Mouse (Mus musculus) kidney, adult 2 months (tissue): ENCODE data around the gene Klk4. TPM values are rescaled to one million over a fixed set of nuclear protein-coding genes. Genes with fewer than 3 reads are reported as not detected.

ENCODE experiments used
- DNase-seq: peaks from one replicate; pipeline ENCODE4 v3.0.0; 2021
- H3K27ac ChIP-seq: fragments of 200-500 bp; 2 replicates; pipeline ENCODE4 v1.5.1; 2012; ENCODE audit warnings: low read depth, low read length, control low read depth, inconsistent platforms; ENCODE audit not compliant: insufficient read depth
- H3K27me3 ChIP-seq: fragments of 200-500 bp; replicated peaks from 2 replicates; pipeline ENCODE4 v1.6.1; 2012; ENCODE audit warnings: mild to moderate bottlenecking, moderate library complexity, low read length, inconsistent platforms; ENCODE audit not compliant: control insufficient read depth, insufficient read depth
- H3K36me3 ChIP-seq: fragments of 200-500 bp; 2 replicates; pipeline ENCODE4 v1.6.1; 2012; ENCODE audit warnings: mild to moderate bottlenecking, moderate library complexity, low read length, inconsistent platforms; ENCODE audit not compliant: control insufficient read depth, insufficient read depth
- H3K4me1 ChIP-seq: fragments of 200-500 bp; 2 replicates; pipeline ENCODE4 v1.6.1; 2011; ENCODE audit warnings: low read length; ENCODE audit not compliant: control insufficient read depth, insufficient read depth
- H3K4me3 ChIP-seq: fragments of 200-500 bp; 2 replicates; pipeline ENCODE4 v1.5.1; 2011; ENCODE audit warnings: mild to moderate bottlenecking, low read depth, low read length, control low read depth; ENCODE audit not compliant: insufficient read depth
- CTCF ChIP-seq: fragments of 200-500 bp; conservative IDR thresholded peaks from 2 replicates; pipeline ENCODE4 v1.5.1; 2011; ENCODE audit warnings: low read depth, mild to moderate bottlenecking, control low read depth, low read length, moderate library complexity, mixed read lengths; ENCODE audit not compliant: insufficient read depth, insufficient read length
- POLR2A ChIP-seq: fragments of 200-500 bp; IDR thresholded peaks from one replicate; pipeline ENCODE4 v1.6.1; 2011; ENCODE audit warnings: low read depth, low read length, control low read depth
- WGBS: fragments of 180-500 bp; shearing (Covaris S2); methylation state at CpG from one replicate; pipeline ENCODE4 v1.1.7; 2018; 5-methylcytosine and 5-hydroxymethylcytosine counted together
- polyA plus RNA-seq: library from polyadenylated mRNA; depleted of rRNA; stranded (reverse); fragments of >200 nt; gene quantifications from 2 replicates; pipeline ENCODE4 v1.2.3, GENCODE M21; 2012; rRNA removed

Gene Klk4
- polyA plus RNA-seq: not detected in 2 replicates

DNA sequence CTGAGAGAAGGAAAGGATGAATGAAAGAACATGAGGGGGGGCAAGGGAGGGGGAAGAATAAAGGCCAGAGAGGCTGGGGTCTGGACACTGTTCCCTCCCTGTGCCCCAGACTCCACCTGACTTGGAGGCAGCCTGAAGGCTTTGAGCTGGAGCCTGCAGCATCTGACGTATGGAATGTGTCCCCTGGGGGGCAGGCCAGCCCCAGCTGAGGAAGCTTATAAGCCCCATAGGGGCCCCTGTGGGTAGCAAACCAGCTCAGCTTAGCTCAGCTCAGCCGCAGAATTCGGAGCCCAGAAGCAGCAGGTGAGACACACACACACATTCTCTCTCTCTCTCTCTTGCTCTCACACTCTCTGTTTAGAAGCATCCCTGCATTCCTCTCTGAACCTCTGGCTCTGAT lies at the start of gene Klk4:
Gene Klk4 (plus strand): TSS at position 249 of the 400 bp plus-strand sequence.
- no peak for TF ChIP-seq POLR2A
- no peak for TF ChIP-seq CTCF
- Histone ChIP-seq H3K27ac (no peak within 1 kb of the TSS), H3K4me1 (no peaks in the 10 kb centered on the region), H3K36me3 (no peaks in the 10 kb centered on the region), H3K4me3 (no peak within 1 kb of the TSS), H3K27me3 (no peaks in the 10 kb centered on the region; the same call in 1 of the 2 replicates)
- WGBS: 24% methylated on average over 3 of the region's 3 CpGs
- DNase-seq: no peak

DNA sequence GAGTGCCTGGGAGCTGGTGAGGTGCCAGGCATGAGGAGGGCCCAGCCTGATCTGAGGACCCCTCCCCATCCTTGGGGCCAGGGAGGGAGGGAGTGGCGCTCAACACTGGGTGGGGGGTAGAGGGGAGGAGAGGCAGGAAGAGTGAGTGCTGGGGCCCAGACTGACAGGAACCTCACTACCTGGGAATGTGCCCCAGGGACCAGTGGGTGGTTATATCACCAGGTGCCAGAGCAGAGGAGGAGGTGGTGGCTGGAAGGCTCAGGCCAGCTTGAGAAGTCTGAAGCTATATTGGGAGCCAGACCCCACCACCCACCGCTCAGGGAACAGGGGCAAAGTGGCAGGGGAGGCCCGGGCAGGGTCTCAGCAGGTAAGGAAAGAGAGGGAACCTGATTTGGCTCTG lies 39.3 kb upstream of the Klk4 start, which contains the start of gene Klk5:
Gene Klk5 (plus strand): TSS at position 271 of the 400 bp plus-strand sequence.
- DNase-seq: no peak
- 55% methylated on average over 3 of the region's 3 CpGs for WGBS
- Histone ChIP-seq H3K4me3 (no peak within 1 kb of the TSS), H3K27ac (no peak within 1 kb of the TSS), H3K4me1 (no peaks in the 10 kb centered on the region), H3K27me3 (no peaks in the 10 kb centered on the region), H3K36me3 (no peaks in the 10 kb centered on the region)
- TF ChIP-seq CTCF (no peak), POLR2A (no peak)

DNA sequence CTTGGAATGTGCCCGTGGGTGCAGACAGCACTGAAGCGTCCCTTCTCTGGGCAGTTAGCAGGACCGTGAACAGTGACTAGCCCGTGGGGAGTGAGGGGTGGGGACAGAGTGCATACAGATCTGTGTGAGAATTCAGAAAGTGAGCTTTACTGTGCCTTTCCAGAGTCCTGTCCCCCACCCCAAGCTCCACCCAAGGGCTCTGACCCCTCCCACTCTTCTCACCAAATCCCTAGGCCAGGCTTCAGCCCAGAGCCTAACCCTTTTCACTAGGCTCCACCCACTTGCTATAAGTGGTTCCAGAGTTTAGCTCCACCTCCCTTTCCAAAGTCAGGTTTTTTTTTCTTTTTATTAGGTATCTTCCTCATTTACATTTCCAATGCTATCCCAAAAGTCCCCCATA lies 37.2 kb upstream of the Klk4 start:
- Histone ChIP-seq H3K27me3 (no peaks in the 10 kb centered on the region), H3K4me3 (no peak overlapping the region)
- no peak for TF ChIP-seq POLR2A

DNA sequence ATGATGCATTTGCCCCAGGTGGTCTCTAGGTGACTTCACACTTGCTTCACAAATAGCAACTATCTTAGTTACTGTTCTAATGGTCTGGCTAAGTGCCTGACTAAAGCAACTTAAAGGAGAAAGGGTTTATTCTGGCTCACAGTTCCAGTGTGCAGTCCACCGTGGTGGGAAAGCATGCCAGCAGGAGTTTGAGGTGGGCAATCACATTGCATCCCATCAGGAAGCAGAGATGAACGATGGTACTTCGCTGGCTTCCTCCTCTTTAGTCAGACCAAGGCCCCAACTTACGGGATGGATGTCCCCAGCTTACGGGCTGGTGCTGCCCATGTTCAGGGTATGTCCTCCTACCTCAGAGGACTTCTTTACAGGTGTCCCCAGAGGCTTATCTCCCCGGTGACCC lies 29.3 kb upstream of the Klk4 start:
- H3K27ac ChIP-seq: no peak overlapping the region
- H3K4me3 ChIP-seq: no peak overlapping the region
- WGBS: 89% methylated on average over 6 of the region's 6 CpGs
- no peaks in the 10 kb centered on the region for H3K4me1 ChIP-seq
- TF ChIP-seq CTCF (no peak), POLR2A (no peak)
- no peaks in the 10 kb centered on the region for H3K36me3 ChIP-seq
- H3K27me3 ChIP-seq: no peaks in the 10 kb centered on the region
- no peak for DNase-seq

More for the DNA sequence above, 37.2 kb upstream of the Klk4 start:
- no peak for DNase-seq
- 82% methylated on average over 4 of the region's 4 CpGs for WGBS
- Histone ChIP-seq H3K36me3 (no peaks in the 10 kb centered on the region), H3K27ac (no peak overlapping the region), H3K4me1 (no peaks in the 10 kb centered on the region)

DNA sequence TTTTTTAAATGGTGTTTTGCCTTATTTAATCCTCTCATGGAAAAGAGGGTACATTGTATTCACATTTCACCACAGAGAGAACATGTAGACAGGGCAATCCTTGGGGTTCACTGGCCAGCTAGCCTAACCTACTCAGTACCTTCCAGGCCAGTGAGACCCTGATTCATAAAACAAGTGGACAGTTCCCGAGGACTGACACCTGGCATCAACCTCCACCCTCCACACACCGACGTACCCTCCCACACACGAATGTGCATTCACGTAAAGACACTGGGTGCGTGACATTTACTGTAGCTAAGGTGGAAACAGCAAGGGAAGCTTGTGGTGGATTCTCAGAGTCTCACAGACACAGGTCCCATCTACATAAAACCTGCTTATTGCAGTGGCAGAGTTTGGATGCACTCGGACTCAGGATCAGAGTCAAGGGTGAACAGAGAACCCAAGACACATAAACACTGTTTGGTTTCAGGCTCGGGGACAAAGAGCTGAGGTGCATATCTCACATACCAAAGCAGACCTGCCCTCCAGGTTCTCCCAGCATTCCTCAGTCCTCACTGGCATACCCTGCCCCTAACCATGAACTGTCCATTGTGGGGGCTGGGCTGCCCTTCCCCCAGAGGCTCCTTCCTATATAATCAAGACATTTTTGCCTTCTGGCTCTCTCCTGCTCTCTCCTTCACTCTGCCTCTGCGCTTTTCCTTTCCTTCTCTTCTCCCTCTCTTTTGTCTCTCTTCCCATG lies 26.1 kb upstream of the Klk4 start:
- Histone ChIP-seq H3K27ac (no peak overlapping the region), H3K4me3 (no peak overlapping the region), H3K36me3 (no peaks in the 10 kb centered on the region), H3K27me3 (no peaks in the 10 kb centered on the region), H3K4me1 (no peaks in the 10 kb centered on the region)
- DNase-seq: no peak
- WGBS: 41% methylated on average over 9 of the region's 9 CpGs
- TF ChIP-seq POLR2A: no peak

DNA sequence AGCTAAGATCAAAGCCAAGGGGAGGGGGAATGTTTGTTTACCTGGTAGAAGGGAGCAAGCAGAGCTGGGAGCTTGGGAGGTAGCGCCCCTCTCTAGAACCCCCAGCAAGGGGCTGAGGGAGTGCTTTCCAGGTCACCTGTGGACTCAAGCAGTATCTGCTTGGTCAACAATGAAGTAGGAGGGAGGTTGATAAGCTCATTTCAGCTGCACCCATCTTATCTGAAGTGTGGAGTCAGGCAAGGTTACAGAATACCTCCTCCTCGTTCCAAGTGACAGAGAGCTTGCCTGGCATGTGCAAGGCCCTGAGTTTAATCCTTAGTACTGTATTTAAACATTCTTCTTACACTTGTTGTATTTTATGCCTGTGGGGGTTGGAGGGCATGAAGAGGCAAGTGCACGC lies 25.3 kb upstream of the Klk4 start:
- Histone ChIP-seq H3K27me3 (no peaks in the 10 kb centered on the region), H3K4me1 (no peaks in the 10 kb centered on the region), H3K4me3 (no peak overlapping the region), H3K27ac (no peak overlapping the region), H3K36me3 (no peaks in the 10 kb centered on the region)
- no peak for TF ChIP-seq POLR2A
- no peak for TF ChIP-seq CTCF
- 70% methylated on average over 3 of the region's 3 CpGs for WGBS
- no peak for DNase-seq

DNA sequence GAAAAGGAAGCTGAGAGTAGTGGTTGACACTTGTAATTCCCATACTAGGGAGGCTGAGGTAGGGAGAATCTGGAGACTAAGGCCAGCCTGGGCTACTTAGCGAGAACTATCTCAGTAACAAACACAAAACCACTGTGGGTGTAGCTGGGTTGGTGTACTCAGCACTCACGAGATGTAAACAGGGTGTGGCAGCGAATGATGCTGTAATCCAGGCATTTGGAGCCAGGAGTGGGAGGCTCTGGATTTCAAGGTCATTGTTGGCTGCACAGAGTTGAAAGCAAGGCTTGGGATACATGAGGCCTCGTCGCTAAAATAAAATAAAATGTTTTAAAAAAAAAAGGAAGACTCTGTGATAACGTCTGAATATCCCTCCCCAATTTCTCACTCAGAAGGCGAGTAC lies 24.7 kb upstream of the Klk4 start:
- DNase-seq: no peak
- Histone ChIP-seq H3K4me1 (no peaks in the 10 kb centered on the region), H3K4me3 (no peak overlapping the region), H3K27ac (no peak overlapping the region), H3K36me3 (no peaks in the 10 kb centered on the region), H3K27me3 (no peaks in the 10 kb centered on the region)
- no peak for TF ChIP-seq POLR2A
- TF ChIP-seq CTCF: no peak
- 64% methylated on average over 7 of the region's 7 CpGs for WGBS

DNA sequence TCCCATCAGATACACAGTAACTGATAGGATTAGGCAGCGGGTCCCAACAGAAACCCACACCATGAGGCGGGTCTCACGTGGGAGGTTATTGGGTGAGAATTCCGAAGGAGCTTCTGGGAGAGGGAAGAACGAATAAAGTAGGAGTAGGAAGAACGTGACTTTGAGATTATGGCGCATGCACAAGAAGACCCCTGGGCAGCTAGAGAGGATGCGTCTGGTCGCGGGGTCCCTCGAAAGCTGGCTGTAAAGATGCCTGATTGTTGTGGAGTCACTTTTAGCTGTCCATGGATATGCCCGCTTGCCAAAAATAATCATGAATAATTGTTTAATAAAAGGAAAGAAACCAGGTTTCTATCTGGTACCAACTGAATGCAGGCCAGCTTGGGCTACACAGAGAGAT lies 23.5 kb upstream of the Klk4 start:
- Histone ChIP-seq H3K4me1 (no peaks in the 10 kb centered on the region), H3K4me3 (no peak overlapping the region), H3K36me3 (no peaks in the 10 kb centered on the region), H3K27ac (no peak overlapping the region), H3K27me3 (no peaks in the 10 kb centered on the region)
- 85% methylated on average over 12 of the region's 12 CpGs for WGBS
- TF ChIP-seq CTCF (no peak), POLR2A (no peak)
- DNase-seq: no peak
